ENCODE assay signal across 23 mouse cellular contexts in the genomic region with DNA sequence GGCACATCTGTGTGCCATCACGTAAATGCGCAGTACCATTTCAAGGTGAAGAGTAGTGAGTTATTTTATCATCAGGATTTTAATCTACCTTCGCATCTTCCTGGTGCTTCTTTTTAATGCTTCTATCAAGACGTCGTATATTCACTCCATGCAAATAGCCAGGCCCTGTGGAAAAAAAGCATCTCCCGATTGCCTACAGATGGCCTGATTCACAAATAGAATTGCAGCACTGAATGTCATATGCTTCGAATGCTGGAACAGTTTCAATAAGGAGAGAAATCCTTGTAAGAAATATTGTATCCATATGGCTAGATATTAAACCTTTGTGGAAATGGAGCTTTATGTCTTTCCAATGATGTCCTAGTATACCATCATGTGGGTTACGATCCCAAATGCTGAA.
DNase-seq lines count a peak whose midpoint lies in the region; ATAC-seq and TF ChIP-seq lines count a peak whose summit lies in the region.
"Had no signal": no experiment of that assay in that cellular context is flagged by ENCODE, and none has a peak within 500 bp of the region (broad histone marks: within the 10 kb centered on the region; RNA-seq: fewer than 3 reads in every experiment).

No protein-coding gene starts in this region.

- H3K4me1 ChIP-seq in midbrain, postnatal 0 days (ENCODE audit: insufficient read depth, low read length): no peaks in the 10 kb centered on the region
- H3K4me1 ChIP-seq: embryonic facial prominence, embryonic 15.5 days; limb, embryonic 13.5 days; liver, embryonic 13.5 days; megakaryocyte, embryonic 14.5 days; midbrain, embryonic 13.5 days had no signal

- ATAC-seq in midbrain, postnatal 0 days (ENCODE audit: low FRiP score): no peak
- ATAC-seq: intestine, postnatal 0 days; midbrain, embryonic 13.5 days had no signal

- no peak overlapping the region for H3K4me3 ChIP-seq in midbrain, postnatal 0 days (ENCODE audit: low read depth, low read length)
- H3K4me3 ChIP-seq: embryonic facial prominence, embryonic 15.5 days; limb, embryonic 13.5 days; liver, embryonic 13.5 days; megakaryocyte, embryonic 14.5 days; midbrain, embryonic 13.5 days had no signal

- 0 out of 2 replicates have a peak, but pooled peaks cover 3% of the 10 kb centered on the region for H3K9me3 ChIP-seq in midbrain, postnatal 0 days (ENCODE audit: low read length)
- H3K9me3 ChIP-seq: embryonic facial prominence, embryonic 15.5 days; limb, embryonic 13.5 days; liver, embryonic 13.5 days; midbrain, embryonic 13.5 days had no signal

- DNase-seq in heart, adult 11 months: peak; percentile 1
- DNase-seq in heart, postnatal 14 days: no peak
- peak; percentile 35 to 50 for DNase-seq in left cerebral cortex, postnatal 14 days (ENCODE audit: low spot score in 2 of 2)
- DNase-seq in left cerebral cortex, postnatal 4 days: no peak
- DNase-seq in brain, embryonic 14.5 days (ENCODE audit: low read depth): peak; percentile 69
- peak; percentile 42 for DNase-seq in layer of hippocampus, adult 9-10 months (ENCODE audit: low spot score)
- no peak for DNase-seq in midbrain, postnatal 0 days (ENCODE audit: low spot score)
- DNase-seq: adrenal gland, adult 2 months; cerebellum, adult 8-10 months; cerebellum, postnatal 36 days; embryo, embryonic 11 days; gastrocnemius, postnatal 10 days; kidney, postnatal 25 days; liver, embryonic 13.5 days; lung, adult 2 months; thymus, adult 2 months; thymus, postnatal 4 days had no signal

- TF ChIP-seq POLR2A in brain, embryonic 14.5 days (IDR thresholded peaks at IDR 0.05; ENCODE audit: borderline replicate concordance, extremely low read depth, insufficient read depth, insufficient read length, poor library complexity, severe bottlenecking): no peak

- no peak overlapping the region for H3K4me2 ChIP-seq in midbrain, postnatal 0 days (ENCODE audit: low read depth, low read length, poor library complexity, severe bottlenecking)
- H3K4me2 ChIP-seq: embryonic facial prominence, embryonic 15.5 days; heart, embryonic 11.5 days; limb, embryonic 13.5 days; liver, embryonic 13.5 days; midbrain, embryonic 13.5 days had no signal

- intact Hi-C loops in heart, postnatal 14 days (cut with DNase I): no loop called here
- intact Hi-C loops in left cerebral cortex, postnatal 14 days (cut with DNase I): no loop called here
- intact Hi-C loops in left cerebral cortex, postnatal 4 days (cut with DNase I): no loop called here

- no peak overlapping the region for H3K27ac ChIP-seq in midbrain, postnatal 0 days (ENCODE audit: low read depth, low read length)
- H3K27ac ChIP-seq: embryonic facial prominence, embryonic 15.5 days; limb, embryonic 13.5 days; liver, embryonic 13.5 days; midbrain, embryonic 13.5 days had no signal

- whole genome bisulfite sequencing in midbrain, postnatal 0 days: 87% methylated on average over 8 of the region's 8 CpGs

- H3K9ac ChIP-seq in midbrain, postnatal 0 days (replicated peaks; ENCODE audit: low read length, poor library complexity, severe bottlenecking): no peak overlapping the region
- H3K9ac ChIP-seq: embryonic facial prominence, embryonic 15.5 days; limb, embryonic 13.5 days; liver, embryonic 13.5 days; midbrain, embryonic 13.5 days had no signal

- no peaks in the 10 kb centered on the region for H3K36me3 ChIP-seq in midbrain, postnatal 0 days (ENCODE audit: insufficient read depth, low read length)
- H3K36me3 ChIP-seq: embryonic facial prominence, embryonic 15.5 days; limb, embryonic 13.5 days; liver, embryonic 13.5 days; midbrain, embryonic 13.5 days had no signal

- TF ChIP-seq CTCF in brain, embryonic 14.5 days (IDR thresholded peaks at IDR 0.05; ENCODE audit: borderline replicate concordance, extremely low read depth, insufficient read depth, insufficient read length): no peak
- no peak for TF ChIP-seq CTCF in midbrain, postnatal 0 days (IDR thresholded peaks at IDR 0.05)

- H3K27me3 ChIP-seq in midbrain, postnatal 0 days (ENCODE audit: insufficient read depth, low read length): no peaks in the 10 kb centered on the region
- H3K27me3 ChIP-seq: embryonic facial prominence, embryonic 15.5 days; liver, embryonic 13.5 days; megakaryocyte, embryonic 14.5 days; midbrain, embryonic 13.5 days had no signal

Comparison
In these comparisons a context has a peak if more than half of its experiments do, and no peak if none do; other contexts are left out.
1. DNase-seq: peak in heart, adult 11 months (single experiment), left cerebral cortex, postnatal 14 days (2 of 2), brain, embryonic 14.5 days (single experiment) and layer of hippocampus, adult 9-10 months (single experiment); none in heart, postnatal 14 days (0 of 2), left cerebral cortex, postnatal 4 days (single experiment) and midbrain, postnatal 0 days (single experiment).